Mouse (Mus musculus): ENCODE results near the gene Mief1. TPM values are rescaled to one million over a fixed set of nuclear protein-coding genes. Genes with fewer than 3 reads are reported as not detected.
A peak's percentile ranks its signal among the peaks of the same experiment; 100 is the strongest.

The Mief1 gene
- polyA plus RNA-seq (2015; fragmentation: Nextera tagmentation; extraction: Ambion mirVana): 12.0 and 14.2 TPM in 2 replicates

- TF ChIP-seq CTCF (IDR thresholded peaks at IDR 0.05; ENCODE audit: low read depth): peak; percentile 45
- H3K4me3 ChIP-seq (ENCODE audit: low read depth, low read length): peak within 1 kb of the TSS; percentile 78
- no peaks in the 10 kb centered on the region; the same call in 1 of the 2 replicates for H3K4me1 ChIP-seq (replicated peaks; ENCODE audit: control insufficient read depth, insufficient read depth, low read length)
- peak within 1 kb of the TSS; percentile 73 for H3K4me2 ChIP-seq (replicated peaks; ENCODE audit: low read depth)
- H3K9ac ChIP-seq (ENCODE audit: low read depth, low read length): peak within 1 kb of the TSS; percentile 77
- H3K27me3 ChIP-seq (replicated peaks; ENCODE audit: control insufficient read depth, insufficient read depth, low read length): no peaks in the 10 kb centered on the region
- H3K27ac ChIP-seq (ENCODE audit: low read depth, low read length): peak within 1 kb of the TSS; percentile 85
- peaks cover 33% of the 10 kb centered on the region for H3K36me3 ChIP-seq (ENCODE audit: control insufficient read depth, insufficient read depth)
- H3K9me3 ChIP-seq (ENCODE audit: control insufficient read depth): no peaks in the 10 kb centered on the region
- ATAC-seq: peak; percentile 97
- under 1% methylated on average over 67 of the region's 67 CpGs for WGBS
These were observed at the start of gene Mief1 for GRCm38 (mm10) chr15:80233733-80234509. Mief1 (plus strand) TSS chr15:80234018.

GRCm38 (mm10) chr15:80188927-80189326 lies 44.9 kb upstream of the Mief1 start:
- Histone ChIP-seq H3K27ac (ENCODE audit: low read depth, low read length) (peak overlapping the region; percentile 87), H3K36me3 (ENCODE audit: control insufficient read depth, insufficient read depth) (no peaks in the 10 kb centered on the region), H3K4me2 (replicated peaks; ENCODE audit: low read depth) (peak overlapping the region; percentile 69), H3K4me3 (ENCODE audit: low read depth, low read length) (no peak overlapping the region), H3K4me1 (replicated peaks; ENCODE audit: control insufficient read depth, insufficient read depth, low read length) (peaks cover 18% of the 10 kb centered on the region), H3K27me3 (replicated peaks; ENCODE audit: control insufficient read depth, insufficient read depth, low read length) (no peaks in the 10 kb centered on the region), H3K9ac (ENCODE audit: low read depth, low read length) (no peak overlapping the region), H3K9me3 (ENCODE audit: control insufficient read depth) (no peaks in the 10 kb centered on the region)
- peak; percentile 29 for ATAC-seq
- TF ChIP-seq CTCF (IDR thresholded peaks at IDR 0.05; ENCODE audit: low read depth): peak; percentile 33
- 42% methylated on average over 5 of the region's 5 CpGs for WGBS

- Histone ChIP-seq H3K27ac (ENCODE audit: low read depth, low read length) (peak overlapping the region; percentile 87), H3K4me3 (ENCODE audit: low read depth, low read length) (no peak overlapping the region)
These were observed 43.7 kb upstream of the Mief1 start for GRCm38 (mm10) chr15:80190075-80190474.

GRCm38 (mm10) chr15:80191585-80192245 lies 42.1 kb upstream of the Mief1 start:
- H3K4me2 ChIP-seq (replicated peaks; ENCODE audit: low read depth): peak overlapping the region; percentile 69
- peak overlapping the region; percentile 87 for H3K27ac ChIP-seq (ENCODE audit: low read depth, low read length)
- no peak for TF ChIP-seq CTCF (IDR thresholded peaks at IDR 0.05; ENCODE audit: low read depth)
- H3K4me3 ChIP-seq (ENCODE audit: low read depth, low read length): peak overlapping the region; percentile 20; the same call in 1 of the 2 replicates
- 36% methylated on average over 8 of the region's 8 CpGs for WGBS
- peaks cover 12% of the 10 kb centered on the region for H3K4me1 ChIP-seq (replicated peaks; ENCODE audit: control insufficient read depth, insufficient read depth, low read length)
- peak; percentile 72 for ATAC-seq
- peak overlapping the region; percentile 17; the same call in 1 of the 2 replicates for H3K9ac ChIP-seq (ENCODE audit: low read depth, low read length)
- H3K27me3 ChIP-seq (replicated peaks; ENCODE audit: control insufficient read depth, insufficient read depth, low read length): no peaks in the 10 kb centered on the region
- no peaks in the 10 kb centered on the region for H3K9me3 ChIP-seq (ENCODE audit: control insufficient read depth)
- H3K36me3 ChIP-seq (ENCODE audit: control insufficient read depth, insufficient read depth): no peaks in the 10 kb centered on the region

More at GRCm38 (mm10) chr15:80190075-80190474, 43.7 kb upstream of the Mief1 start:
- peak; percentile 34 for ATAC-seq
- Histone ChIP-seq H3K36me3 (ENCODE audit: control insufficient read depth, insufficient read depth) (no peaks in the 10 kb centered on the region), H3K9me3 (ENCODE audit: control insufficient read depth) (no peaks in the 10 kb centered on the region), H3K4me2 (replicated peaks; ENCODE audit: low read depth) (peak overlapping the region; percentile 69), H3K9ac (ENCODE audit: low read depth, low read length) (0 out of 2 replicates have a peak overlapping the region, but pooled peaks have one; percentile 0), H3K4me1 (replicated peaks; ENCODE audit: control insufficient read depth, insufficient read depth, low read length) (peaks cover 18% of the 10 kb centered on the region), H3K27me3 (replicated peaks; ENCODE audit: control insufficient read depth, insufficient read depth, low read length) (no peaks in the 10 kb centered on the region)
- WGBS: 40% methylated on average over 4 of the region's 4 CpGs
- no peak for TF ChIP-seq CTCF (IDR thresholded peaks at IDR 0.05; ENCODE audit: low read depth)

- Histone ChIP-seq H3K27me3 (replicated peaks; ENCODE audit: control insufficient read depth, insufficient read depth, low read length) (no peaks in the 10 kb centered on the region), H3K36me3 (ENCODE audit: control insufficient read depth, insufficient read depth) (peaks cover 2% of the 10 kb centered on the region; the same call in 1 of the 2 replicates), H3K4me1 (replicated peaks; ENCODE audit: control insufficient read depth, insufficient read depth, low read length) (peaks cover 10% of the 10 kb centered on the region), H3K4me2 (replicated peaks; ENCODE audit: low read depth) (peak overlapping the region; percentile 69), H3K27ac (ENCODE audit: low read depth, low read length) (peak overlapping the region; percentile 87), H3K9ac (ENCODE audit: low read depth, low read length) (no peak overlapping the region), H3K9me3 (ENCODE audit: control insufficient read depth) (no peaks in the 10 kb centered on the region), H3K4me3 (ENCODE audit: low read depth, low read length) (peak overlapping the region; percentile 20; the same call in 1 of the 2 replicates)
- 54% methylated on average over 5 of the region's 6 CpGs for WGBS
- no peak for TF ChIP-seq CTCF (IDR thresholded peaks at IDR 0.05; ENCODE audit: low read depth)
- ATAC-seq: 0 out of 2 replicates have a peak, but pooled peaks have one; percentile 1
These were observed 41.6 kb upstream of the Mief1 start for GRCm38 (mm10) chr15:80192246-80192585.

- peak; percentile 70 for ATAC-seq
- peaks cover 8% of the 10 kb centered on the region for H3K4me1 ChIP-seq (replicated peaks; ENCODE audit: control insufficient read depth, insufficient read depth, low read length)
- H3K4me3 ChIP-seq (ENCODE audit: low read depth, low read length): peak overlapping the region; percentile 33
- peak overlapping the region; percentile 69 for H3K4me2 ChIP-seq (replicated peaks; ENCODE audit: low read depth)
- no peaks in the 10 kb centered on the region for H3K9me3 ChIP-seq (ENCODE audit: control insufficient read depth)
- H3K9ac ChIP-seq (ENCODE audit: low read depth, low read length): no peak overlapping the region
- TF ChIP-seq CTCF (IDR thresholded peaks at IDR 0.05; ENCODE audit: low read depth): no peak
- peaks cover 5% of the 10 kb centered on the region; the same call in 1 of the 2 replicates for H3K36me3 ChIP-seq (ENCODE audit: control insufficient read depth, insufficient read depth)
- H3K27ac ChIP-seq (ENCODE audit: low read depth, low read length): peak overlapping the region; percentile 87
- H3K27me3 ChIP-seq (replicated peaks; ENCODE audit: control insufficient read depth, insufficient read depth, low read length): no peaks in the 10 kb centered on the region
- WGBS: 35% methylated on average over 7 of the region's 7 CpGs
These were observed 41.0 kb upstream of the Mief1 start for GRCm38 (mm10) chr15:80192847-80193246.

Measured in intestine, postnatal 0 days (tissue).